Mouse (Mus musculus) C2C12 (cell line): Measurements from ENCODE around the gene Tnni1. TPM values are rescaled to one million over a fixed set of nuclear protein-coding genes. Genes with fewer than 3 reads are reported as not detected.
A peak's percentile ranks its signal among the peaks of the same experiment; 100 is the strongest.

ENCODE experiments used
- H3K27me3 ChIP-seq: one replicate; pipeline ENCODE4 v1.6.1; 2011; ENCODE audit not compliant: control insufficient read depth, insufficient read depth, insufficient read length
- H3K36me3 ChIP-seq: one replicate; pipeline ENCODE4 v1.6.1; 2011; ENCODE audit not compliant: control insufficient read depth, insufficient read depth
- H3K4me3 ChIP-seq: one replicate; pipeline ENCODE4 v1.5.1; 2011; ENCODE audit warnings: mild to moderate bottlenecking, control low read depth; ENCODE audit not compliant: poor library complexity, insufficient read depth, severe bottlenecking
- H3K79me2 ChIP-seq: one replicate; pipeline ENCODE4 v1.6.1; 2011; ENCODE audit not compliant: control insufficient read depth, insufficient read depth
- H3K79me3 ChIP-seq: one replicate; pipeline ENCODE4 v1.6.1; 2011; ENCODE audit warnings: low read depth, control low read depth
- H3ac ChIP-seq: one replicate; pipeline ENCODE3; 2011; ENCODE audit warnings: low read depth; ENCODE audit not compliant: control insufficient read depth, insufficient read length
- CEBPB ChIP-seq: IDR thresholded peaks from one replicate; pipeline ENCODE4 v1.6.1; 2011; ENCODE audit warnings: low read depth, mild to moderate bottlenecking, control low read depth, moderate library complexity
- CTCF ChIP-seq: IDR thresholded peaks from one replicate; pipeline ENCODE4 v1.5.1; 2011; ENCODE audit not compliant: control insufficient read depth, insufficient read depth, insufficient read length
- FOSL1 ChIP-seq: IDR thresholded peaks from one replicate; pipeline ENCODE4 v1.8.0; 2011; ENCODE audit warnings: mild to moderate bottlenecking, low read length; ENCODE audit not compliant: poor library complexity, insufficient read depth, severe bottlenecking
- MAX ChIP-seq: IDR thresholded peaks from one replicate; pipeline ENCODE4 v1.6.1; 2011; ENCODE audit warnings: mild to moderate bottlenecking, control low read depth
- MYOD1 ChIP-seq: IDR thresholded peaks from one replicate; pipeline ENCODE4 v1.6.1; 2011; ENCODE audit warnings: low read depth; ENCODE audit not compliant: control insufficient read depth, insufficient read length
- MYOG ChIP-seq: IDR thresholded peaks from one replicate; pipeline ENCODE4 v1.6.1; 2011; ENCODE audit not compliant: control insufficient read depth, insufficient read length; ENCODE audit errors: extremely low read depth
- USF1 ChIP-seq: IDR thresholded peaks from one replicate; pipeline ENCODE4 v1.6.1; 2011; ENCODE audit warnings: low read depth, mild to moderate bottlenecking, control low read depth, moderate library complexity
- polyA plus RNA-seq: library from polyadenylated mRNA; unstranded; fragments of >200 nt; fragmentation: generic; extraction: Trizol; gene quantifications from one replicate; pipeline ENCODE4 v1.2.1, GENCODE M21; 2012; ENCODE audit warnings: missing spikeins

Tnni1 gene
- polyA plus RNA-seq, 1 experiment: 44.6 TPM

GRCm38 (mm10) chr1:135838626-135839025, 59.4 kb downstream of the Tnni1 start:
- Histone ChIP-seq H3K27me3 (no peaks in the 10 kb centered on the region), H3K36me3 (peaks cover 5% of the 10 kb centered on the region), H3ac (no peak overlapping the region), H3K79me3 (peaks cover 5% of the 10 kb centered on the region), H3K79me2 (peaks cover 15% of the 10 kb centered on the region), H3K4me3 (no peak overlapping the region)
- TF ChIP-seq MYOG: no peak
- TF ChIP-seq CEBPB: no peak
- no peak for TF ChIP-seq USF1
- no peak for TF ChIP-seq FOSL1
- no peak for TF ChIP-seq MYOD1
- TF ChIP-seq CTCF: no peak
- no peak for TF ChIP-seq MAX

GRCm38 (mm10) chr1:135839065-135839464, 59.8 kb downstream of the Tnni1 start:
- H3K4me3 ChIP-seq: no peak overlapping the region
- TF ChIP-seq USF1: no peak
- TF ChIP-seq MYOG: no peak
- TF ChIP-seq CEBPB: no peak
- no peak for TF ChIP-seq MAX
- TF ChIP-seq FOSL1: no peak
- no peak for TF ChIP-seq MYOD1
- no peak for TF ChIP-seq CTCF
- H3K79me2 ChIP-seq: peaks cover 19% of the 10 kb centered on the region
- H3K27me3 ChIP-seq: no peaks in the 10 kb centered on the region
- peaks cover 9% of the 10 kb centered on the region for H3K79me3 ChIP-seq
- no peak overlapping the region for H3ac ChIP-seq
- H3K36me3 ChIP-seq: peaks cover 5% of the 10 kb centered on the region

- Histone ChIP-seq H3K36me3 (peaks cover 5% of the 10 kb centered on the region), H3K79me3 (peaks cover 17% of the 10 kb centered on the region), H3K4me3 (no peak overlapping the region), H3ac (no peak overlapping the region), H3K27me3 (no peaks in the 10 kb centered on the region), H3K79me2 (peaks cover 31% of the 10 kb centered on the region)
- TF ChIP-seq CTCF: no peak
- no peak for TF ChIP-seq MYOD1
- no peak for TF ChIP-seq USF1
- no peak for TF ChIP-seq FOSL1
- TF ChIP-seq MYOG: no peak
- no peak for TF ChIP-seq MAX
- TF ChIP-seq CEBPB: no peak
Observed at GRCm38 (mm10) chr1:135840675-135841395, 61.6 kb downstream of the Tnni1 start.

GRCm38 (mm10) chr1:135843519-135844262, 64.5 kb downstream of the Tnni1 start:
- Histone ChIP-seq H3K79me3 (peaks cover 42% of the 10 kb centered on the region), H3K27me3 (no peaks in the 10 kb centered on the region), H3K79me2 (peaks cover 59% of the 10 kb centered on the region), H3ac (no peak overlapping the region), H3K36me3 (peaks cover 17% of the 10 kb centered on the region), H3K4me3 (no peak overlapping the region)
- TF ChIP-seq CTCF (no peak), MYOD1 (no peak), USF1 (no peak), CEBPB (no peak), MAX (no peak), MYOG (no peak), FOSL1 (no peak)

GRCm38 (mm10) chr1:135844481-135844880, 65.2 kb downstream of the Tnni1 start:
- Histone ChIP-seq H3K36me3 (peaks cover 25% of the 10 kb centered on the region), H3ac (peak overlapping the region; percentile 25), H3K79me3 (peaks cover 49% of the 10 kb centered on the region), H3K4me3 (peak overlapping the region; percentile 28), H3K27me3 (no peaks in the 10 kb centered on the region), H3K79me2 (peaks cover 67% of the 10 kb centered on the region)
- peak; percentile 54 for TF ChIP-seq FOSL1
- peak; percentile 85 for TF ChIP-seq MYOD1
- TF ChIP-seq MAX: peak; percentile 18
- TF ChIP-seq USF1: no peak

GRCm38 (mm10) chr1:135846632-135847031, 67.4 kb downstream of the Tnni1 start:
- Histone ChIP-seq H3K79me2 (peaks cover 89% of the 10 kb centered on the region), H3K36me3 (peaks cover 40% of the 10 kb centered on the region), H3ac (peak overlapping the region; percentile 25), H3K79me3 (peaks cover 50% of the 10 kb centered on the region), H3K4me3 (peak overlapping the region; percentile 28), H3K27me3 (no peaks in the 10 kb centered on the region)
- no peak for TF ChIP-seq MYOG
- no peak for TF ChIP-seq USF1
- no peak for TF ChIP-seq MYOD1
- no peak for TF ChIP-seq MAX
- TF ChIP-seq FOSL1: no peak
- TF ChIP-seq CEBPB: no peak
- TF ChIP-seq CTCF: no peak
